ENCODE assay signal across 12 mouse cellular contexts in genomic region chr16:35215498-35215897, GRCm38 (mm10).
DNase-seq lines count a peak whose midpoint lies in the region; ATAC-seq and TF ChIP-seq lines count a peak whose summit lies in the region.
"Had no signal": no experiment of that assay in that cellular context is flagged by ENCODE, and none has a peak within 500 bp of the region (broad histone marks: within the 10 kb centered on the region; RNA-seq: fewer than 3 reads in every experiment).

No protein-coding gene starts in this region.

- H3K9me3 ChIP-seq in heart, embryonic 11.5 days (replicated peaks; ENCODE audit: control insufficient read depth, low read length) = no peaks in the 10 kb centered on the region
- no peaks in the 10 kb centered on the region for H3K9me3 ChIP-seq in lung, postnatal 0 days (ENCODE audit: low read length)
- H3K9me3 ChIP-seq in heart, postnatal 0 days (replicated peaks; ENCODE audit: control insufficient read depth, low read length) = no peaks in the 10 kb centered on the region
- no peaks in the 10 kb centered on the region for H3K9me3 ChIP-seq in stomach, embryonic 14.5 days (ENCODE audit: control insufficient read depth, low read depth, low read length)
- H3K9me3 ChIP-seq: neural tube, embryonic 13.5 days had no signal

- H3K4me3 ChIP-seq in heart, embryonic 11.5 days (ENCODE audit: low read depth, low read length) = no peak overlapping the region
- no peak overlapping the region for H3K4me3 ChIP-seq in lung, postnatal 0 days (ENCODE audit: low read depth, low read length)
- H3K4me3 ChIP-seq in heart, postnatal 0 days (ENCODE audit: low read depth, low read length) = no peak overlapping the region
- no peak overlapping the region for H3K4me3 ChIP-seq in stomach, embryonic 14.5 days (ENCODE audit: low read depth, low read length)
- H3K4me3 ChIP-seq: neural tube, embryonic 13.5 days had no signal

- no peak for TF ChIP-seq EP300 in lung, postnatal 0 days (IDR thresholded peaks at IDR 0.05)
- no peak for TF ChIP-seq EP300 in heart, postnatal 0 days (IDR thresholded peaks at IDR 0.05; ENCODE audit: low read depth)

- WGBS in heart, embryonic 11.5 days (ENCODE audit: insufficient replicate concordance) = 26% methylated on average over 5 of the region's 5 CpGs
- 22% methylated on average over 5 of the region's 5 CpGs for WGBS in lung, postnatal 0 days
- WGBS in heart, postnatal 0 days = 14% methylated on average over 5 of the region's 5 CpGs
- WGBS in stomach, embryonic 14.5 days = 21% methylated on average over 5 of the region's 5 CpGs

- DNase-seq in heart, adult 11 months = no peak
- DNase-seq in lung, postnatal 0 days (ENCODE audit: low spot score) = peak; percentile 60
- no peak for DNase-seq in lung, adult 18-20 months
- peak; percentile 82 for DNase-seq in heart, postnatal 0 days (ENCODE audit: low spot score)
- DNase-seq in layer of hippocampus, postnatal 25 days (ENCODE audit: extremely low spot score in 1 of 2, low spot score in 1 of 2) = no peak
- no peak for DNase-seq in spleen, postnatal 10 days (ENCODE audit: low spot score in 2 of 2)
- DNase-seq: cerebellum, adult 9-11 months had no signal

- no peaks in the 10 kb centered on the region for H3K36me3 ChIP-seq in heart, embryonic 11.5 days (ENCODE audit: control insufficient read depth, insufficient read depth, low read length)
- H3K36me3 ChIP-seq in lung, postnatal 0 days (ENCODE audit: insufficient read depth, low read length) = no peaks in the 10 kb centered on the region
- no peaks in the 10 kb centered on the region for H3K36me3 ChIP-seq in heart, postnatal 0 days (replicated peaks; ENCODE audit: control insufficient read depth, insufficient read depth, low read length)
- H3K36me3 ChIP-seq in stomach, embryonic 14.5 days (ENCODE audit: control insufficient read depth, insufficient read depth, low read length) = no peaks in the 10 kb centered on the region
- H3K36me3 ChIP-seq: neural tube, embryonic 13.5 days had no signal

- H3K27me3 ChIP-seq in heart, embryonic 11.5 days (ENCODE audit: control insufficient read depth, insufficient read depth, low read length) = no peaks in the 10 kb centered on the region
- no peaks in the 10 kb centered on the region for H3K27me3 ChIP-seq in lung, postnatal 0 days (replicated peaks; ENCODE audit: insufficient read depth, low read length)
- no peaks in the 10 kb centered on the region for H3K27me3 ChIP-seq in heart, postnatal 0 days (ENCODE audit: control insufficient read depth, insufficient read depth, low read length)
- no peaks in the 10 kb centered on the region for H3K27me3 ChIP-seq in stomach, embryonic 14.5 days (ENCODE audit: control insufficient read depth, insufficient read depth, low read length)
- H3K27me3 ChIP-seq: neural tube, embryonic 13.5 days had no signal

- H3K27ac ChIP-seq in heart, embryonic 11.5 days (ENCODE audit: low read depth, low read length) = peak overlapping the region; percentile 96
- peak overlapping the region; percentile 51 for H3K27ac ChIP-seq in lung, postnatal 0 days (ENCODE audit: low read length)
- peak overlapping the region; percentile 100 for H3K27ac ChIP-seq in heart, postnatal 0 days (ENCODE audit: low read depth)
- H3K27ac ChIP-seq in stomach, embryonic 14.5 days (ENCODE audit: low read length) = peak overlapping the region; percentile 87
- H3K27ac ChIP-seq: macrophage; neural tube, embryonic 13.5 days had no signal

- peak overlapping the region; percentile 23 for H3K4me2 ChIP-seq in heart, embryonic 11.5 days
- no peak overlapping the region for H3K4me2 ChIP-seq in lung, postnatal 0 days (replicated peaks; ENCODE audit: low read depth, low read length)
- H3K4me2 ChIP-seq in heart, postnatal 0 days (ENCODE audit: low read depth, low read length) = peak overlapping the region; percentile 34
- peak overlapping the region; percentile 12; the same call in 1 of the 2 replicates for H3K4me2 ChIP-seq in stomach, embryonic 14.5 days (replicated peaks; ENCODE audit: low read depth, low read length)
- H3K4me2 ChIP-seq: neural tube, embryonic 13.5 days had no signal

- peaks cover 52% of the 10 kb centered on the region for H3K4me1 ChIP-seq in heart, embryonic 11.5 days (ENCODE audit: control insufficient read depth, insufficient read depth, low read length)
- H3K4me1 ChIP-seq in lung, postnatal 0 days (ENCODE audit: insufficient read depth, low read depth, low read length) = peaks cover 6% of the 10 kb centered on the region; the same call in 1 of the 2 replicates
- peaks cover 53% of the 10 kb centered on the region for H3K4me1 ChIP-seq in heart, postnatal 0 days (ENCODE audit: control insufficient read depth, insufficient read depth)
- H3K4me1 ChIP-seq in stomach, embryonic 14.5 days (ENCODE audit: control insufficient read depth, insufficient read depth, low read length) = peaks cover 17% of the 10 kb centered on the region

- 0 out of 2 replicates have a peak, but pooled peaks have one; percentile 40 for ATAC-seq in heart, embryonic 11.5 days (replicated peaks; ENCODE audit: insufficient number of reproducible peaks, low FRiP score, low TSS enrichment)
- ATAC-seq in lung, postnatal 0 days = peak; percentile 81
- peak; percentile 87 for ATAC-seq in heart, postnatal 0 days (ENCODE audit: insufficient read depth, low read depth)
- ATAC-seq in stomach, embryonic 14.5 days (ENCODE audit: insufficient number of reproducible peaks, insufficient read depth, low FRiP score, low read depth) = peak; percentile 66; the same call in 1 of the 2 replicates
- ATAC-seq: CD4-positive, CD25-positive, alpha-beta regulatory T cell, adult 4 months had no signal

- H3K9ac ChIP-seq in heart, embryonic 11.5 days (ENCODE audit: low read depth, low read length) = peak overlapping the region; percentile 68
- H3K9ac ChIP-seq in lung, postnatal 0 days (replicated peaks; ENCODE audit: low read depth) = no peak overlapping the region
- peak overlapping the region; percentile 37 for H3K9ac ChIP-seq in heart, postnatal 0 days (replicated peaks; ENCODE audit: low read depth, low read length)
- no peak overlapping the region for H3K9ac ChIP-seq in stomach, embryonic 14.5 days (replicated peaks; ENCODE audit: low read depth, low read length)
- H3K9ac ChIP-seq: neural tube, embryonic 13.5 days had no signal

- no peak for TF ChIP-seq CTCF in lung, postnatal 0 days (IDR thresholded peaks at IDR 0.05)
- 0 out of 2 replicates have a peak, but pooled peaks have one; percentile 15 for TF ChIP-seq CTCF in heart, postnatal 0 days (IDR thresholded peaks at IDR 0.05; ENCODE audit: low read depth)

Comparison
In these comparisons a context has a peak if more than half of its experiments do, and no peak if none do; other contexts are left out.
1. DNase-seq: peak in lung, postnatal 0 days (single experiment) and heart, postnatal 0 days (single experiment); none in heart, adult 11 months (single experiment), lung, adult 18-20 months (0 of 2), layer of hippocampus, postnatal 25 days (0 of 2) and spleen, postnatal 10 days (0 of 2).
2. H3K9ac ChIP-seq: peak in heart, embryonic 11.5 days (single experiment) and heart, postnatal 0 days (single experiment); none in lung, postnatal 0 days (single experiment) and stomach, embryonic 14.5 days (single experiment).
3. Peak in every context shown above with its lines, with median percentiles within 50 percentile points of each other: ATAC-seq and H3K27ac ChIP-seq.